Mouse (Mus musculus): ENCODE measurements at regions not wholly inside any gene's neighbourhood (a gene's known extent, or its start where the extent isn't known, plus 50 kb on each side); places are given as distances from the start of the nearest gene placed in this dataset.

GRCm38 (mm10) chr1:81608772-81609171, 532.0 kb downstream of the Nyap2 start:
- no peak overlapping the region for H3K27ac ChIP-seq (ENCODE audit: insufficient read depth, low read depth, low read length, poor library complexity, severe bottlenecking)
- no peaks in the 10 kb centered on the region for H3K36me3 ChIP-seq (ENCODE audit: control insufficient read depth, insufficient read depth, low read length, poor library complexity, severe bottlenecking)
- H3K4me3 ChIP-seq (ENCODE audit: insufficient read depth in 1 of 2, low read depth in 1 of 2, low read length in 2 of 2, poor library complexity in 1 of 2, severe bottlenecking in 1 of 2) = no peak overlapping the region
- no peak for DNase-seq (ENCODE audit: low read depth, low spot score)
- in situ Hi-C loops (cut with MboI; ENCODE audit: low sequenced_read_pairs in 2 of 2, unreplicated experiment in 2 of 2) = no loop called here
- no peaks in the 10 kb centered on the region for H3K9me3 ChIP-seq (ENCODE audit: control insufficient read depth, insufficient read depth, low read depth, low read length)
- TF ChIP-seq ZC3H11A (IDR thresholded peaks at IDR 0.05; ENCODE audit: borderline replicate concordance, low read depth, low read length) = no peak
- no peak for TF ChIP-seq ZNF384 (IDR thresholded peaks at IDR 0.05; ENCODE audit: low read depth, low read length)
- no peak for TF ChIP-seq CHD2 (IDR thresholded peaks at IDR 0.05; ENCODE audit: low read depth, low read length)
- TF ChIP-seq HCFC1 (IDR thresholded peaks at IDR 0.05; ENCODE audit: borderline replicate concordance, insufficient read depth, low read length) = no peak
- no peak for TF ChIP-seq MAFK (IDR thresholded peaks at IDR 0.05; ENCODE audit: insufficient read depth, low read depth, low read length)
- no peaks in the 10 kb centered on the region for H3K4me1 ChIP-seq (ENCODE audit: control insufficient read depth in 2 of 2, insufficient read depth in 2 of 2, low read length in 2 of 2, poor library complexity in 1 of 2)
- no peak overlapping the region for H3K9ac ChIP-seq (ENCODE audit: insufficient read depth, low read depth, low read length, poor library complexity, severe bottlenecking)

DNA sequence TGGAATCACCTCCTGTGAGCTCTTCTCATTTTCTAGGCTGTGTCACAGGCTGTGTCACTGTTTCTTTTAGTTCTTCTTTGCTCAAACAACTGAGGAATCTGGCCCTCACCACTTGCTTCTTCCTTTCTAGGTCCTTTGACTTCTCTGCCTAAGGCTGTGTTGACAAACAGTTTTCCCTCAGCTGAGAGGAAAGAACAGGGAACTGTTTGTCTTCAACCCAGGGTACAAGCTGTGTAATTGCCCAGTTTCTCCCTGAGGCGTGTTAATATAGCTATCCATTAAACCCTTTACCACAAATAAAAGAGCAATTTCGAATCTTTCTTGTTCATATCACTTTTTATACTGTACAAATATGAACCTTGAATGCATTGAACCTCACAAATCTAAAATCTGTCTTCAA, 542.1 kb downstream of the Nyap2 start:
- in situ Hi-C loops (cut with MboI; ENCODE audit: low sequenced_read_pairs in 2 of 2, unreplicated experiment in 2 of 2) = no loop called here
- no peaks in the 10 kb centered on the region for H3K36me3 ChIP-seq (ENCODE audit: control insufficient read depth, insufficient read depth, low read length, poor library complexity, severe bottlenecking)
- H3K9ac ChIP-seq (ENCODE audit: insufficient read depth, low read depth, low read length, poor library complexity, severe bottlenecking) = no peak overlapping the region
- TF ChIP-seq ZC3H11A (IDR thresholded peaks at IDR 0.05; ENCODE audit: borderline replicate concordance, low read depth, low read length) = no peak
- no peak for TF ChIP-seq HCFC1 (IDR thresholded peaks at IDR 0.05; ENCODE audit: borderline replicate concordance, insufficient read depth, low read length)
- TF ChIP-seq MAFK (IDR thresholded peaks at IDR 0.05; ENCODE audit: insufficient read depth, low read depth, low read length) = no peak
- TF ChIP-seq CHD2 (IDR thresholded peaks at IDR 0.05; ENCODE audit: low read depth, low read length) = no peak
- TF ChIP-seq ZNF384 (IDR thresholded peaks at IDR 0.05; ENCODE audit: low read depth, low read length) = no peak
- H3K27ac ChIP-seq (ENCODE audit: insufficient read depth, low read depth, low read length, poor library complexity, severe bottlenecking) = no peak overlapping the region
- DNase-seq (ENCODE audit: low read depth, low spot score) = no peak
- no peaks in the 10 kb centered on the region for H3K4me1 ChIP-seq (ENCODE audit: control insufficient read depth in 2 of 2, insufficient read depth in 2 of 2, low read length in 2 of 2, poor library complexity in 1 of 2)
- H3K9me3 ChIP-seq (ENCODE audit: control insufficient read depth, insufficient read depth, low read depth, low read length) = no peaks in the 10 kb centered on the region
- no peak overlapping the region for H3K4me3 ChIP-seq (ENCODE audit: insufficient read depth in 1 of 2, low read depth in 1 of 2, low read length in 2 of 2, poor library complexity in 1 of 2, severe bottlenecking in 1 of 2)

GRCm38 (mm10) chr1:81624141-81624540, 547.4 kb downstream of the Nyap2 start:
- no peak for TF ChIP-seq ZC3H11A (IDR thresholded peaks at IDR 0.05; ENCODE audit: borderline replicate concordance, low read depth, low read length)
- no peak for TF ChIP-seq MAFK (IDR thresholded peaks at IDR 0.05; ENCODE audit: insufficient read depth, low read depth, low read length)
- no peak for TF ChIP-seq HCFC1 (IDR thresholded peaks at IDR 0.05; ENCODE audit: borderline replicate concordance, insufficient read depth, low read length)
- TF ChIP-seq ZNF384 (IDR thresholded peaks at IDR 0.05; ENCODE audit: low read depth, low read length) = no peak
- no peak for TF ChIP-seq CHD2 (IDR thresholded peaks at IDR 0.05; ENCODE audit: low read depth, low read length)
- no peak overlapping the region for H3K27ac ChIP-seq (ENCODE audit: insufficient read depth, low read depth, low read length, poor library complexity, severe bottlenecking)
- H3K36me3 ChIP-seq (ENCODE audit: control insufficient read depth, insufficient read depth, low read length, poor library complexity, severe bottlenecking) = no peaks in the 10 kb centered on the region
- no peaks in the 10 kb centered on the region for H3K9me3 ChIP-seq (ENCODE audit: control insufficient read depth, insufficient read depth, low read depth, low read length)
- in situ Hi-C loops (cut with MboI; ENCODE audit: low sequenced_read_pairs in 2 of 2, unreplicated experiment in 2 of 2) = no loop called here
- H3K4me3 ChIP-seq (ENCODE audit: insufficient read depth in 1 of 2, low read depth in 1 of 2, low read length in 2 of 2, poor library complexity in 1 of 2, severe bottlenecking in 1 of 2) = no peak overlapping the region
- no peaks in the 10 kb centered on the region for H3K4me1 ChIP-seq (ENCODE audit: control insufficient read depth in 2 of 2, insufficient read depth in 2 of 2, low read length in 2 of 2, poor library complexity in 1 of 2)
- no peak for DNase-seq (ENCODE audit: low read depth, low spot score)
- H3K9ac ChIP-seq (ENCODE audit: insufficient read depth, low read depth, low read length, poor library complexity, severe bottlenecking) = no peak overlapping the region

DNA sequence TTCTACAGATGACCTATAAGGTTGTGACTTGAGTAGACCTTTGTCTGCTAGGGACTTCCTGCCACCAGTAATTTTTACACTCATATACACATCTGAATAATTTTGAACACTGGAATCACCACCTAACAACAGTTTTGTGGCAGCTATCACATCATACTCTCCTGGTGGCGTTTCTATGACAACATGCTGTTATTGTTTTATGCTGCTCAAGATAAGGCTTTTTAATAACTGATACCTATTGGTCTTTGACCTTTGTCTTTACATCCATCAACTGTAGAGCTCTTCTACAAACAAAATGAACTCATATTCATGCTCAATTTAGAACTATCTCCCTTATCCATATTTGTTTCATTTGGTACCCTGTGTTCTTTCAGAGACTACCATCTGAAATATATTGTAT, 556.0 kb downstream of the Nyap2 start:
- in situ Hi-C loops (cut with MboI; ENCODE audit: low sequenced_read_pairs in 2 of 2, unreplicated experiment in 2 of 2) = no loop called here
- Histone ChIP-seq H3K9ac (ENCODE audit: insufficient read depth, low read depth, low read length, poor library complexity, severe bottlenecking) (no peak overlapping the region), H3K4me1 (ENCODE audit: control insufficient read depth in 2 of 2, insufficient read depth in 2 of 2, low read length in 2 of 2, poor library complexity in 1 of 2) (no peaks in the 10 kb centered on the region), H3K9me3 (ENCODE audit: control insufficient read depth, insufficient read depth, low read depth, low read length) (no peaks in the 10 kb centered on the region), H3K27ac (ENCODE audit: insufficient read depth, low read depth, low read length, poor library complexity, severe bottlenecking) (no peak overlapping the region), H3K36me3 (ENCODE audit: control insufficient read depth, insufficient read depth, low read length, poor library complexity, severe bottlenecking) (no peaks in the 10 kb centered on the region), H3K4me3 (ENCODE audit: insufficient read depth in 1 of 2, low read depth in 1 of 2, low read length in 2 of 2, poor library complexity in 1 of 2, severe bottlenecking in 1 of 2) (no peak overlapping the region)
- DNase-seq (ENCODE audit: low read depth, low spot score) = no peak
- no peak for TF ChIP-seq HCFC1 (IDR thresholded peaks at IDR 0.05; ENCODE audit: borderline replicate concordance, insufficient read depth, low read length)
- no peak for TF ChIP-seq CHD2 (IDR thresholded peaks at IDR 0.05; ENCODE audit: low read depth, low read length)
- no peak for TF ChIP-seq ZC3H11A (IDR thresholded peaks at IDR 0.05; ENCODE audit: borderline replicate concordance, low read depth, low read length)
- TF ChIP-seq MAFK (IDR thresholded peaks at IDR 0.05; ENCODE audit: insufficient read depth, low read depth, low read length) = no peak

DNA sequence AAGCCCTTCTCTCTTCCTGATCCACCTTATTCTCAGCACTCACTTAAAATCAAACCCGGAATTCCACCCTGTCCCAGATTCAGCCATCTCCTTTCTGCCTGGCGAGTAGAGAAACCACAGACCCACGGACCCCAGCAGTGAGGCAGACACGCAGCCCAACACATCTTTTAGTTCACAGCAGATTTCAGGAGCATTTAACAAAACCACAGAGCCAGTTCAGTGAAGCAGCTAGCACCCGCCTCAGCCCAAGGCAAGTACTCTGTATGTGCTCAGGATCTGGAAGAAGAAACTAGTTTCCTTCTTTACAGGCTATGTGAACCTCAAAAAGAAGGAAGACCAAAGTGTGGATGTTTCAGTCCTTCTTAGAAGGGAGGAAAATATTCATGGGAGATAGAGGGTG, 560.6 kb downstream of the Nyap2 start:
- H3K27ac ChIP-seq (ENCODE audit: insufficient read depth, low read depth, low read length, poor library complexity, severe bottlenecking) = no peak overlapping the region
- in situ Hi-C loops (cut with MboI; ENCODE audit: low sequenced_read_pairs in 2 of 2, unreplicated experiment in 2 of 2) = no loop called here

More for the DNA sequence above, 560.6 kb downstream of the Nyap2 start:
- H3K4me1 ChIP-seq (ENCODE audit: control insufficient read depth in 2 of 2, insufficient read depth in 2 of 2, low read length in 2 of 2, poor library complexity in 1 of 2) = no peaks in the 10 kb centered on the region
- DNase-seq (ENCODE audit: low read depth, low spot score) = no peak
- H3K4me3 ChIP-seq (ENCODE audit: insufficient read depth in 1 of 2, low read depth in 1 of 2, low read length in 2 of 2, poor library complexity in 1 of 2, severe bottlenecking in 1 of 2) = no peak overlapping the region
- no peaks in the 10 kb centered on the region for H3K36me3 ChIP-seq (ENCODE audit: control insufficient read depth, insufficient read depth, low read length, poor library complexity, severe bottlenecking)
- H3K9me3 ChIP-seq (ENCODE audit: control insufficient read depth, insufficient read depth, low read depth, low read length) = no peaks in the 10 kb centered on the region
- no peak overlapping the region for H3K9ac ChIP-seq (ENCODE audit: insufficient read depth, low read depth, low read length, poor library complexity, severe bottlenecking)
- TF ChIP-seq HCFC1 (IDR thresholded peaks at IDR 0.05; ENCODE audit: borderline replicate concordance, insufficient read depth, low read length) (no peak), ZNF384 (IDR thresholded peaks at IDR 0.05; ENCODE audit: low read depth, low read length) (no peak), MAFK (IDR thresholded peaks at IDR 0.05; ENCODE audit: insufficient read depth, low read depth, low read length) (no peak), CHD2 (IDR thresholded peaks at IDR 0.05; ENCODE audit: low read depth, low read length) (no peak), ZC3H11A (IDR thresholded peaks at IDR 0.05; ENCODE audit: borderline replicate concordance, low read depth, low read length) (no peak)
